Mouse (Mus musculus) MEL (cell line): ENCODE measurements at regions not wholly inside any gene's neighbourhood (a gene's known extent, or its start where the extent isn't known, plus 50 kb on each side); places are given as distances from the start of the nearest gene placed in this dataset.

Experiments
- DNase-seq: peaks from one replicate; pipeline ENCODE4 v3.0.0; 2011; ENCODE audit warnings: low read depth, low spot score
- H3K27ac ChIP-seq: 2 replicates; pipeline ENCODE4 v1.5.1; 2012; ENCODE audit warnings: low read depth, mild to moderate bottlenecking, control low read depth, low read length, moderate library complexity; ENCODE audit not compliant: control insufficient read depth
- H3K27me3 ChIP-seq, 2 experiments: fragments of 150-350 bp in 1 of 2; sonication (generic) in 1 of 2; 2 replicates each; pipeline ENCODE4 v1.6.1; 2012; ENCODE audit warnings: low read length in 2 of 2, mild to moderate bottlenecking in 2 of 2, improper control_type of control experiment in 1 of 2, moderate library complexity in 1 of 2; ENCODE audit not compliant: insufficient read depth in 2 of 2, control insufficient read depth in 1 of 2
- H3K36me3 ChIP-seq, 2 experiments: 2 replicates each; pipeline ENCODE4 v1.6.1; 2012 to 2014; ENCODE audit warnings: low read length in 2 of 2, improper control_type of control experiment in 1 of 2, inconsistent platforms in 1 of 2, mild to moderate bottlenecking in 1 of 2; ENCODE audit not compliant: insufficient read depth in 2 of 2, control insufficient read depth in 1 of 2
- H3K4me1 ChIP-seq, 2 experiments: fragments of 150-350 bp in 1 of 2; sonication (generic) in 1 of 2; 2 replicates each; pipeline ENCODE4 v1.6.1; 2012; ENCODE audit warnings: low read length in 2 of 2, improper control_type of control experiment in 1 of 2, mild to moderate bottlenecking in 1 of 2; ENCODE audit not compliant: insufficient read depth in 2 of 2, control insufficient read depth in 1 of 2
- H3K4me3 ChIP-seq, 2 experiments: fragments of 150-350 bp in 1 of 2; sonication (generic) in 1 of 2; 2 replicates each; pipeline ENCODE4 v1.5.1; 2012; ENCODE audit warnings: low read depth in 2 of 2, low read length in 2 of 2, mild to moderate bottlenecking in 2 of 2, moderate library complexity in 2 of 2, control low read depth in 1 of 2, improper control_type of control experiment in 1 of 2; ENCODE audit not compliant: control insufficient read depth in 1 of 2, insufficient read depth in 1 of 2
- H3K79me2 ChIP-seq: 2 replicates; pipeline ENCODE4 v1.6.1; 2012; ENCODE audit warnings: mild to moderate bottlenecking, low read length, moderate library complexity; ENCODE audit not compliant: control insufficient read depth, poor library complexity, insufficient read depth
- H3K9ac ChIP-seq: 2 replicates; pipeline ENCODE4 v1.6.1; 2012; ENCODE audit warnings: low read depth, mild to moderate bottlenecking, control low read depth, low read length, moderate library complexity; ENCODE audit not compliant: control insufficient read depth, poor library complexity, severe bottlenecking
- H3K9me3 ChIP-seq: fragments of 150-350 bp; sonication (generic); replicated peaks from 2 replicates; pipeline ENCODE4 v1.6.1; 2012; ENCODE audit warnings: mild to moderate bottlenecking, low read length, improper control_type of control experiment, moderate library complexity; ENCODE audit not compliant: insufficient read depth
- BHLHE40 ChIP-seq: IDR thresholded peaks from 2 replicates; pipeline ENCODE4 v1.6.1; 2012; ENCODE audit warnings: low read depth, mild to moderate bottlenecking, inconsistent platforms, low read length, improper control_type of control experiment, borderline replicate concordance
- CHD1 ChIP-seq: IDR thresholded peaks from 2 replicates; pipeline ENCODE4 v1.6.1; 2012; ENCODE audit warnings: low read depth, mild to moderate bottlenecking, inconsistent platforms, low read length, improper control_type of control experiment
- ELF1 ChIP-seq: IDR thresholded peaks from 2 replicates; pipeline ENCODE4 v1.6.1; 2014; ENCODE audit warnings: low read depth, mild to moderate bottlenecking, inconsistent platforms, low read length, improper control_type of control experiment, moderate library complexity
- JUND ChIP-seq: IDR thresholded peaks from 2 replicates; pipeline ENCODE4 v1.6.1; 2011; ENCODE audit warnings: low read depth, mild to moderate bottlenecking, improper control_type of control experiment, low read length
- KAT2A ChIP-seq: conservative IDR thresholded peaks from 2 replicates; pipeline ENCODE4 v1.6.1; 2012; ENCODE audit warnings: low read depth, low read length, improper control_type of control experiment, inconsistent platforms
- MEF2A ChIP-seq: IDR thresholded peaks from 2 replicates; pipeline ENCODE4 v1.6.1; 2014; ENCODE audit warnings: low read depth, mild to moderate bottlenecking, inconsistent platforms, low read length, improper control_type of control experiment; ENCODE audit not compliant: poor library complexity, insufficient replicate concordance, severe bottlenecking; ENCODE audit errors: extremely low read depth
- MYC ChIP-seq: IDR thresholded peaks from 2 replicates; pipeline ENCODE4 v1.6.1; 2011; ENCODE audit warnings: low read depth, mild to moderate bottlenecking, low read length, improper control_type of control experiment, moderate library complexity
- NELFE ChIP-seq: IDR thresholded peaks from 2 replicates; pipeline ENCODE4 v1.6.1; 2011; ENCODE audit warnings: low read depth, low read length, improper control_type of control experiment
- POLR2A ChIP-seq, 2 experiments: IDR thresholded peaks; 2 replicates each; pipeline ENCODE4 v1.6.1; 2011 to 2012; ENCODE audit warnings: low read length in 2 of 2, mild to moderate bottlenecking in 2 of 2, control low read depth in 1 of 2, improper control_type of control experiment in 1 of 2, low read depth in 1 of 2, moderate library complexity in 1 of 2; ENCODE audit not compliant: control insufficient read depth in 1 of 2, insufficient read depth in 1 of 2, poor library complexity in 1 of 2
- POLR2AphosphoS2 ChIP-seq: IDR thresholded peaks from 2 replicates; pipeline ENCODE4 v1.6.1; 2011; ENCODE audit warnings: low read length, improper control_type of control experiment
- RAD21 ChIP-seq: IDR thresholded peaks from 2 replicates; pipeline ENCODE4 v1.6.1; 2011; ENCODE audit warnings: mild to moderate bottlenecking, low read depth, low read length, improper control_type of control experiment
- RCOR1 ChIP-seq: IDR thresholded peaks from 2 replicates; pipeline ENCODE4 v1.6.1; 2012; ENCODE audit warnings: low read depth, mild to moderate bottlenecking, inconsistent platforms, low read length, improper control_type of control experiment
- SMC3 ChIP-seq: IDR thresholded peaks from 2 replicates; pipeline ENCODE4 v1.6.1; 2011; ENCODE audit warnings: low read depth, low read length, improper control_type of control experiment
- TAL1 ChIP-seq: IDR thresholded peaks from 2 replicates; pipeline ENCODE4 v1.6.1; 2012; ENCODE audit warnings: mild to moderate bottlenecking, inconsistent platforms, low read length, moderate library complexity, mixed read lengths
- TBP ChIP-seq: IDR thresholded peaks from 2 replicates; pipeline ENCODE4 v1.8.0; 2011; ENCODE audit warnings: low read depth, low read length, improper control_type of control experiment
- UBTF ChIP-seq: IDR thresholded peaks from 2 replicates; pipeline ENCODE4 v1.6.1; 2012; ENCODE audit warnings: low read depth, mild to moderate bottlenecking, inconsistent platforms, low read length, improper control_type of control experiment, moderate library complexity, borderline replicate concordance; ENCODE audit not compliant: insufficient read depth
- USF1 ChIP-seq: IDR thresholded peaks from 2 replicates; pipeline ENCODE4 v1.6.1; 2014; ENCODE audit warnings: low read depth, mild to moderate bottlenecking, inconsistent platforms, low read length, improper control_type of control experiment, moderate library complexity
- ZKSCAN1 ChIP-seq: IDR thresholded peaks from 2 replicates; pipeline ENCODE4 v1.6.1; 2012; ENCODE audit warnings: low read depth, mild to moderate bottlenecking, inconsistent platforms, low read length, improper control_type of control experiment, moderate library complexity
- ZMIZ1 ChIP-seq: IDR thresholded peaks from 2 replicates; pipeline ENCODE4 v1.6.1; 2012; ENCODE audit warnings: low read depth, mild to moderate bottlenecking, inconsistent platforms, low read length, improper control_type of control experiment, moderate library complexity

DNA sequence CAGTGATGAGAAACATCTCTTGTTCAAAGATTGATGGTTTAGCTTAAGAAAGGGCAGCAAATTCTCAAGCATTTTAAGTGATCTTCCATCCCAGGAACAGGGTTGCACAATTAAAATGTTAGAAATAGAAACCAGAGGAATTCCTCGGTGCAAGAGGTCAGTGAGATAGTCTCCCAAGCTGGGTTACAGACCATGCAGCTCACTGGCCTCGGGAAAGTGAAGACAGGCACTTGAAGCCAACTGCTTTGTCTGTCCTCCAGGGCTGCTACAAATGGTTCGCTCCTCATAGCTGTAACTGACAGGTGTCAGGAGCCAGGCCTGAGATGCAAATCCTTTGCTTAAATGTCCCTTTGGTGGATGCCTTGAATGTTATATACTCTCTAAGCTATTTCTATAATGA, 306.2 kb upstream of the Jag1 start:
- Histone ChIP-seq H3K36me3 (no peaks in the 10 kb centered on the region), H3K27me3 (no peaks in the 10 kb centered on the region), H3K4me1 (no peaks in the 10 kb centered on the region), H3K9me3 (no peaks in the 10 kb centered on the region; the same call in 1 of the 2 replicates), H3K4me3 (no peak overlapping the region), H3K79me2 (no peaks in the 10 kb centered on the region), H3K27ac (no peak overlapping the region), H3K9ac (no peak overlapping the region)
- TF ChIP-seq RAD21 (no peak), KAT2A (no peak), NELFE (no peak), RCOR1 (no peak)
- no peak for DNase-seq

DNA sequence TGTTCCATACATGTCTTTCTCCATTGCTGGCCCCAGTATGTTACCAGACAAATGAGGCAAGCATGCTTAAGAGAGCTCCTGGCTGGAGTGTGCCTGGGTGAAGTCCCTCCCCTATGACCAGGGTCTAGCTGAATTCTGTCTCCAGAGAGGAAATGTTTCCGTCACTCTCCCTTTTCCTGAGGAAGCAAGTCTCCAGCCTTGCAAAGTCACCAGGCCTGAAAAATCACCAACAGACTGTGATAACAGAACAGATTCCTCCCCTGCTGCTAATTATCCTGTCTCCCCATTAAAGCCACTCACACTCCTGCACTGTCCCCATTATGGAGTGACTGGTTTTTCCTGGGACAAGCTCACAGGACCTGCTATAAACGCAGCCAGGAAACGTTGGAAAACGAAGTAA, 303.2 kb upstream of the Jag1 start:
- H3K27me3 ChIP-seq, result no peaks in the 10 kb centered on the region
- H3K36me3 ChIP-seq, result no peaks in the 10 kb centered on the region
- no peaks in the 10 kb centered on the region for H3K79me2 ChIP-seq
- TF ChIP-seq KAT2A, result no peak
- H3K9ac ChIP-seq, result no peak overlapping the region
- no peaks in the 10 kb centered on the region for H3K4me1 ChIP-seq
- no peaks in the 10 kb centered on the region; the same call in 1 of the 2 replicates for H3K9me3 ChIP-seq
- no peak for DNase-seq
- H3K4me3 ChIP-seq, result no peak overlapping the region
- no peak overlapping the region for H3K27ac ChIP-seq

DNA sequence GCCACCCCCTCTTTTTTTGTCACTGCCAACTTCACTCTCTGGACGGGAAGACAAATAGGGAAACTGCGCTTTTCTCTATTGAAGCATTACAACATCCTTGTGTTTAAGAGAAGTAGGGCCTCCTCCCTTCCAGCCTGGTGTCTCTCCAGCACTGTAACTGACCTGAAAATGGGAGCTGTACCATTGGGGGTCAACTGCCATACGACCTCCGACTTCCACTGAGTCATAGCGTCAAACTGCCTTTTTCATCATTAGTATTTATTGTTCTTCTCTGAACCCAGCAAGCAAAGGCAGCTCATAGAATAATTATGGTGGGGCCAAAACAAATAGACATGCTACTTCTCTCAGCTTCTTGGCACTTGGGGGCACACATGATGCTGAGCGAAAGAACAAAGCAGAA, 301.2 kb upstream of the Jag1 start:
- Histone ChIP-seq H3K27ac (no peak overlapping the region), H3K27me3 (no peaks in the 10 kb centered on the region), H3K36me3 (no peaks in the 10 kb centered on the region), H3K4me3 (no peak overlapping the region)
- no peak for TF ChIP-seq POLR2AphosphoS2
- no peak for TF ChIP-seq ZKSCAN1
- TF ChIP-seq MEF2A, result no peak
- TF ChIP-seq RCOR1, result no peak
- no peak for TF ChIP-seq NELFE
- TF ChIP-seq UBTF, result no peak
- TF ChIP-seq KAT2A, result no peak
- TF ChIP-seq SMC3, result no peak
- no peak for TF ChIP-seq USF1
- no peak for TF ChIP-seq ELF1
- TF ChIP-seq TBP, result no peak
- TF ChIP-seq POLR2A (IDR thresholded peaks at IDR 0.05; ENCODE audit: control insufficient read depth in 1 of 2, insufficient read depth in 1 of 2, low read depth in 1 of 2, low read length in 2 of 2, poor library complexity in 1 of 2), result no peak
- TF ChIP-seq JUND, result no peak
- no peak for TF ChIP-seq CHD1
- TF ChIP-seq BHLHE40, result no peak
- TF ChIP-seq MYC, result no peak
- no peak for TF ChIP-seq ZMIZ1
- TF ChIP-seq RAD21, result no peak
- no peak for TF ChIP-seq TAL1
- TF ChIP-seq, all 39 proteins: peak for 0
- H3K79me2 ChIP-seq, result no peaks in the 10 kb centered on the region
- no peaks in the 10 kb centered on the region; the same call in 1 of the 2 replicates for H3K9me3 ChIP-seq
- no peak for DNase-seq
- no peaks in the 10 kb centered on the region for H3K4me1 ChIP-seq
- no peak overlapping the region for H3K9ac ChIP-seq
